Comparison of ENCODE assay signal across 10 mouse cellular contexts in the genomic region with DNA sequence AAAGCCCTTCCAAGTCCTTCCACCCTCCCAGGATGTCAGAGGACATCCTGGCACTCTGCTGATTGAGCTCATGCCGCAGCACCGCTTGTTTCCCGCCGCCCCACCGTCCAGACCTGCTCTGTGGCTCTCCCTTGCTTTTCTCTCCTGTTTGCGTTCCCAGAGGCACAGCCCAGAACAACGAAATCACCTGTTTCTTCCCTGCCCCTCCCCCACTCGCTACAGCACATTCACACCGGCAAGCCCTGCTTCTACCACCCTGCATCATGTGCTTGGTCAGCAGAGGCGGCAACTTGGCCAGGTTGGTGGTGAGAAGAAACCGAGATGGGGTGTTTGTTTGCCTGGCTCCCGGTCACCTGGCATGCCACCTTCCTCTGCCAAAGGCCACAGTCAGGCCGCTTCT. TPM values are rescaled to one million over a fixed set of nuclear protein-coding genes. Genes with fewer than 3 reads are reported as not detected.
DNase-seq lines count a peak whose midpoint lies in the region; ATAC-seq lines count a peak whose summit lies in the region.
"Had no signal": no experiment of that assay in that cellular context is flagged by ENCODE, and none has a peak within 500 bp of the region (broad histone marks: within the 10 kb centered on the region; RNA-seq: fewer than 3 reads in every experiment).

No protein-coding gene starts in this region.

- no peak overlapping the region for H3K4me3 ChIP-seq in liver, embryonic 12.5 days

- 0 out of 2 replicates have a peak overlapping the region, but pooled peaks have one; percentile 20 for H3K27ac ChIP-seq in liver, embryonic 12.5 days

- 0 out of 2 replicates have a peak, but pooled peaks have one; percentile 6 for ATAC-seq in liver, embryonic 12.5 days

- H3K27me3 ChIP-seq in liver, embryonic 12.5 days (replicated peaks), result peaks cover 12% of the 10 kb centered on the region
- H3K27me3 ChIP-seq: CH12.LX had no signal

- peak; percentile 24 for DNase-seq in embryo, embryonic 11 days
- DNase-seq in embryo, embryonic 10.5 days (ENCODE audit: low spot score), result no peak
- DNase-seq in urinary bladder, postnatal 14 days (ENCODE audit: low spot score), result peak; percentile 15
- DNase-seq in urinary bladder, postnatal 10 days (ENCODE audit: low spot score), result no peak
- no peak for DNase-seq in B cell, adult 2 months
- DNase-seq in adrenal gland, adult 8-10 months, result no peak
- no peak for DNase-seq in layer of hippocampus, adult 9-11 months
- DNase-seq: left cerebral cortex, postnatal 4 days had no signal

- WGBS in liver, embryonic 12.5 days (ENCODE audit: insufficient replicate concordance), result 36% methylated on average over 13 of the region's 13 CpGs

- no peaks in the 10 kb centered on the region for H3K9me3 ChIP-seq in liver, embryonic 12.5 days (replicated peaks)

- peaks cover 54% of the 10 kb centered on the region for H3K4me1 ChIP-seq in liver, embryonic 12.5 days

- no peak overlapping the region for H3K9ac ChIP-seq in liver, embryonic 12.5 days

- H3K36me3 ChIP-seq in liver, embryonic 12.5 days, result no peaks in the 10 kb centered on the region

- H3K4me2 ChIP-seq in liver, embryonic 12.5 days, result peak overlapping the region; percentile 18; the same call in 1 of the 2 replicates

RNA-seq across cellular contexts. Expression of a gene that starts 13.9 kb away (rescaled TPM):
- 39.4 and 40.4 TPM in 2 replicates for polyA plus RNA-seq in liver, embryonic 12.5 days (2016; fragmentation: Nextera tagmentation; extraction: Ambion mirVana)
- total RNA-seq in adrenal gland, adult 8-10 months (2022), result 10 to 100 TPM; 16.5 to 28.9 (median 24.6) TPM

RNA-seq across cellular contexts. Expression of a gene that starts 55.9 kb away (rescaled TPM):
- polyA plus RNA-seq in liver, embryonic 12.5 days (2016; fragmentation: Nextera tagmentation; extraction: Ambion mirVana), result 106 and 108 TPM in 2 replicates
- total RNA-seq in adrenal gland, adult 8-10 months (2022), result 100 to 1,000 TPM in 2 of 4 experiments, 10 to 100 TPM in 2; 75.8 to 107 (median 91.5) TPM

Comparison
In these comparisons a context has a peak if more than half of its experiments do, and no peak if none do; other contexts are left out.
1. DNase-seq: peak in embryo, embryonic 11 days (single experiment) and urinary bladder, postnatal 14 days (single experiment); none in embryo, embryonic 10.5 days (single experiment), urinary bladder, postnatal 10 days (single experiment), B cell, adult 2 months (0 of 2), adrenal gland, adult 8-10 months (single experiment) and layer of hippocampus, adult 9-11 months (single experiment).